Mouse (Mus musculus) C2C12 (cell line): ENCODE measurements around the gene Hps6.

Source experiments
- CEBPB ChIP-seq: IDR thresholded peaks from one replicate; pipeline ENCODE4 v1.6.1; 2011; ENCODE audit warnings: low read depth, mild to moderate bottlenecking, control low read depth, moderate library complexity
- CTCF ChIP-seq: IDR thresholded peaks from one replicate; pipeline ENCODE4 v1.5.1; 2011; ENCODE audit not compliant: control insufficient read depth, insufficient read depth, insufficient read length
- MAX ChIP-seq: IDR thresholded peaks from one replicate; pipeline ENCODE4 v1.6.1; 2011; ENCODE audit warnings: mild to moderate bottlenecking, control low read depth
- MYOD1 ChIP-seq: IDR thresholded peaks from one replicate; pipeline ENCODE4 v1.6.1; 2011; ENCODE audit warnings: low read depth; ENCODE audit not compliant: control insufficient read depth, insufficient read length
- MYOG ChIP-seq: IDR thresholded peaks from one replicate; pipeline ENCODE4 v1.6.1; 2011; ENCODE audit not compliant: control insufficient read depth, insufficient read length; ENCODE audit errors: extremely low read depth
- USF1 ChIP-seq: IDR thresholded peaks from one replicate; pipeline ENCODE4 v1.6.1; 2011; ENCODE audit warnings: low read depth, mild to moderate bottlenecking, control low read depth, moderate library complexity

DNA sequence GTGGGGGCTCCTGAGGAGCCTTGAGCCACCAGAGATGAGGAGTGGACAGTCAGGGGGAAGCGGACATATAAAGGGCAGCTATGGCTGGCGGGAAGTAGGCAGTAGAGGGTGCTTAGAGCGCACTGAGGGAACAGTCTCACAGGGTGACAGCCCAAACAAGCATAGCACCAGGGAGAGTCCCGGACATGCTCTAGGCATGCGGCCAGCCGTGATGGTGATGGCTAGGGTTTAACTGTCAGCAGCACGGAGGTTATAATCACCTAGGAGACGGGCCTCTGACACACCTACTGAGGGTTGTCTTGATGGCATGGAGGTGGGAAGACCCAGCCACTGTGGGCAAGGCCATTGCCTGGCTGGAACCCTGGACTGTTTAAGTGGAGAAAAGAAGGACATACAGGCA is 23.3 kb downstream of the Hps6 start:
- TF ChIP-seq MAX (no peak), CTCF (no peak), MYOD1 (no peak), CEBPB (no peak), MYOG (no peak), USF1 (no peak)
